Comparison of ENCODE assay signal across 8 mouse cellular contexts in the genomic region with DNA sequence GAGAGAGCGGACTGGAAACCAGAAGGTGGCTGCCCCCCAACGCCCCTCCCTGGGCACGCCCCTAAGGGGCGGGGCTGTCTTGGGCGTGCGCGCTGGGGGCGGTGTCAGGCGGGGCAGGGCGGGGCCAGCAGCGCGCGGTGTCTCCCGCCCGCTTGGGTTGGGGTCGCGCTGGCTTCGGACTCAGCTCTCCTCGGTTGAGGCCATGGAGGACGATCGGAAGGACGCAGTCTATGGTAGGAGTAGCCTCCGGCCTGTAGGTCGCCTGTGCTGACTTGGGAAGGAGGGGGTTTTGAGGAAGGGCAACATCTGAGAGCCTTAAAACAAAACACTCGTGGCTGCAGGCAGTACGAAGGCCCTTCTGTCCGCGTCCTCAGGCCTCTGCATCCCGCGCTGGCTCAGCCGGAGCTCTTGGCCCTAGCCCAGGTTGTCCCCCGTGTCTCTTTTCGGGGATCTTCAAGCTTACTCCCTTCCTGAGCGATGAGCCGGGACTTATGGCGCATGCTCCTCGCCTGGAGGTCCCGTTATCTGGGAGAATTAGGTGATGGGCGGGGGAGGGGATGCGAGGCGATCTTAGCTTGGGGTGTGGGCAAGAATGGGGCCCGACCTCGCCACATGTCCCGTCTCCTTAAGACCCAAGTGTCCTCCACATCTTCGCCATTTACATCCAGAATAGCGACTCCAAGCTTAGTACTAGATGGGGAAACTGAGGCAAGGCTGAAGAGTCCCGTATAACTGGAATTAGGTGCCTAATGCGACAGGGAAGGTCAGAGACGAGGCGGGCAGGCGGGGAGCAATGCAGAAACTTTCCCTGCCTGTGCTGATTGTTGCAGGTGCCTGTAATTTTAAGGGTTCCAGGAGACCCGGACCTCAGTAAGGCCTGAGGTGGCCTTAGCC. TPM values are rescaled to one million over a fixed set of nuclear protein-coding genes. Genes with fewer than 3 reads are reported as not detected.
A peak's percentile ranks its signal among the peaks of the same experiment; 100 is the strongest.
DNase-seq lines count a peak whose midpoint lies in the region; ATAC-seq and TF ChIP-seq lines count a peak whose summit lies in the region.

Gene Slc44a2 (plus strand): TSS at position 80 of the 894 bp plus-strand sequence.

- 1% methylated on average over 51 of the region's 52 CpGs for WGBS in forebrain, embryonic 13.5 days
- under 1% methylated on average over 52 of the region's 52 CpGs for WGBS in heart, postnatal 0 days
- WGBS in liver, embryonic 16.5 days (ENCODE audit: insufficient replicate concordance) = under 1% methylated on average over 52 of the region's 52 CpGs
- WGBS in neural tube, embryonic 12.5 days = under 1% methylated on average over 52 of the region's 52 CpGs
- WGBS in stomach, postnatal 0 days = 3% methylated on average over 47 of the region's 52 CpGs

- no peak for TF ChIP-seq EP300 in heart, postnatal 0 days (IDR thresholded peaks at IDR 0.05; ENCODE audit: low read depth)
- no peak for TF ChIP-seq EP300 in stomach, postnatal 0 days (optimal IDR thresholded peaks at IDR 0.05)

- peak; percentile 95 for ATAC-seq in forebrain, embryonic 13.5 days
- ATAC-seq in heart, postnatal 0 days (ENCODE audit: insufficient read depth, low read depth) = peak; percentile 95
- peak; percentile 91 for ATAC-seq in liver, embryonic 16.5 days (ENCODE audit: low read depth)
- peak; percentile 93 for ATAC-seq in neural tube, embryonic 12.5 days (ENCODE audit: low FRiP score, low read depth)
- peak; percentile 91 for ATAC-seq in stomach, postnatal 0 days (ENCODE audit: low FRiP score, low TSS enrichment)

- H3K27me3 ChIP-seq in E14TG2a.4 (ENCODE audit: insufficient read depth, low read length) = peaks cover 11% of the 10 kb centered on the region
- no peaks in the 10 kb centered on the region for H3K27me3 ChIP-seq in forebrain, embryonic 13.5 days
- no peaks in the 10 kb centered on the region for H3K27me3 ChIP-seq in heart, postnatal 0 days (ENCODE audit: control insufficient read depth, insufficient read depth, low read length)
- H3K27me3 ChIP-seq in liver, embryonic 16.5 days (ENCODE audit: control insufficient read depth, insufficient read depth, low read depth, low read length) = no peaks in the 10 kb centered on the region
- no peaks in the 10 kb centered on the region for H3K27me3 ChIP-seq in neural tube, embryonic 12.5 days (replicated peaks)
- H3K27me3 ChIP-seq in stomach, postnatal 0 days (ENCODE audit: control insufficient read depth, insufficient read depth, low read length) = no peaks in the 10 kb centered on the region

- 0 out of 2 replicates have a peak within 1 kb of the TSS, but pooled peaks have one; percentile 32 for H3K27ac ChIP-seq in forebrain, embryonic 13.5 days
- H3K27ac ChIP-seq in heart, postnatal 0 days (ENCODE audit: low read depth) = peak within 1 kb of the TSS; percentile 79
- H3K27ac ChIP-seq in liver, embryonic 16.5 days (ENCODE audit: low read length) = peak within 1 kb of the TSS; percentile 54
- no peak within 1 kb of the TSS for H3K27ac ChIP-seq in neural tube, embryonic 12.5 days
- H3K27ac ChIP-seq in stomach, postnatal 0 days (replicated peaks) = 0 out of 2 replicates have a peak within 1 kb of the TSS, but pooled peaks have one; percentile 40

- TF ChIP-seq CTCF in E14TG2a.4 (conservative IDR thresholded peaks at IDR 0.05; ENCODE audit: low read length) = no peak
- no peak for TF ChIP-seq CTCF in heart, postnatal 0 days (IDR thresholded peaks at IDR 0.05; ENCODE audit: low read depth)
- peak; percentile 14; the same call in 1 of the 2 replicates for TF ChIP-seq CTCF in stomach, postnatal 0 days (IDR thresholded peaks at IDR 0.05; ENCODE audit: low read depth)

- H3K36me3 ChIP-seq in E14TG2a.4 (ENCODE audit: insufficient read depth, low read length) = no peaks in the 10 kb centered on the region
- peaks cover 6% of the 10 kb centered on the region; the same call in 1 of the 2 replicates for H3K36me3 ChIP-seq in forebrain, embryonic 13.5 days (ENCODE audit: poor library complexity, severe bottlenecking)
- H3K36me3 ChIP-seq in heart, postnatal 0 days (replicated peaks; ENCODE audit: control insufficient read depth, insufficient read depth, low read length) = no peaks in the 10 kb centered on the region
- no peaks in the 10 kb centered on the region for H3K36me3 ChIP-seq in liver, embryonic 16.5 days (ENCODE audit: control insufficient read depth, insufficient read depth)
- peaks cover 3% of the 10 kb centered on the region; the same call in 1 of the 2 replicates for H3K36me3 ChIP-seq in neural tube, embryonic 12.5 days
- no peaks in the 10 kb centered on the region for H3K36me3 ChIP-seq in stomach, postnatal 0 days (ENCODE audit: control insufficient read depth, insufficient read depth, low read length)

- peak within 1 kb of the TSS; percentile 96 for H3K4me2 ChIP-seq in forebrain, embryonic 13.5 days
- H3K4me2 ChIP-seq in heart, postnatal 0 days (ENCODE audit: low read depth, low read length) = peak within 1 kb of the TSS; percentile 81
- H3K4me2 ChIP-seq in liver, embryonic 16.5 days (ENCODE audit: low read depth, low read length) = peak within 1 kb of the TSS; percentile 96
- peak within 1 kb of the TSS; percentile 92 for H3K4me2 ChIP-seq in neural tube, embryonic 12.5 days (replicated peaks)
- H3K4me2 ChIP-seq in stomach, postnatal 0 days (replicated peaks; ENCODE audit: low read depth) = peak within 1 kb of the TSS; percentile 84

- peak within 1 kb of the TSS; percentile 83 for H3K9ac ChIP-seq in forebrain, embryonic 13.5 days
- H3K9ac ChIP-seq in heart, postnatal 0 days (replicated peaks; ENCODE audit: low read depth, low read length) = peak within 1 kb of the TSS; percentile 71
- peak within 1 kb of the TSS; percentile 58 for H3K9ac ChIP-seq in liver, embryonic 16.5 days (ENCODE audit: low read depth, low read length)
- H3K9ac ChIP-seq in neural tube, embryonic 12.5 days = peak within 1 kb of the TSS; percentile 78
- peak within 1 kb of the TSS; percentile 74 for H3K9ac ChIP-seq in stomach, postnatal 0 days (ENCODE audit: low read length)

- peak within 1 kb of the TSS; percentile 85 for H3K4me3 ChIP-seq in E14TG2a.4 (replicated peaks; ENCODE audit: low read length)
- peak within 1 kb of the TSS; percentile 81 for H3K4me3 ChIP-seq in forebrain, embryonic 13.5 days
- peak within 1 kb of the TSS; percentile 85 for H3K4me3 ChIP-seq in heart, postnatal 0 days (ENCODE audit: low read depth, low read length)
- H3K4me3 ChIP-seq in liver, embryonic 16.5 days (ENCODE audit: low read depth, low read length) = peak within 1 kb of the TSS; percentile 65
- peak within 1 kb of the TSS; percentile 80 for H3K4me3 ChIP-seq in neural tube, embryonic 12.5 days
- H3K4me3 ChIP-seq in stomach, postnatal 0 days (ENCODE audit: low read depth, low read length) = peak within 1 kb of the TSS; percentile 67

- peak; percentile 77 for DNase-seq in c-Kit-positive CD71-positive TER-119-positive erythroid progenitor cells, embryonic 14.5 days (ENCODE audit: low spot score)
- DNase-seq in heart, postnatal 0 days (ENCODE audit: low spot score) = peak; percentile 72
- peak; percentile 89 to 93 for DNase-seq in kidney, postnatal 4 days
- peak; percentile 84 for DNase-seq in stomach, postnatal 0 days (ENCODE audit: low spot score)

- no peaks in the 10 kb centered on the region for H3K9me3 ChIP-seq in E14TG2a.4 (ENCODE audit: low read length)
- H3K9me3 ChIP-seq in forebrain, embryonic 13.5 days (replicated peaks) = no peaks in the 10 kb centered on the region
- no peaks in the 10 kb centered on the region for H3K9me3 ChIP-seq in heart, postnatal 0 days (replicated peaks; ENCODE audit: control insufficient read depth, low read length)
- no peaks in the 10 kb centered on the region for H3K9me3 ChIP-seq in liver, embryonic 16.5 days (replicated peaks; ENCODE audit: control insufficient read depth, low read length)
- no peaks in the 10 kb centered on the region for H3K9me3 ChIP-seq in neural tube, embryonic 12.5 days
- no peaks in the 10 kb centered on the region for H3K9me3 ChIP-seq in stomach, postnatal 0 days (ENCODE audit: control insufficient read depth, low read length)

- peaks cover 68% of the 10 kb centered on the region for H3K4me1 ChIP-seq in E14TG2a.4 (replicated peaks; ENCODE audit: low read depth, low read length)
- H3K4me1 ChIP-seq in forebrain, embryonic 13.5 days = peaks cover 20% of the 10 kb centered on the region
- H3K4me1 ChIP-seq in heart, postnatal 0 days (ENCODE audit: control insufficient read depth, insufficient read depth) = peaks cover 11% of the 10 kb centered on the region
- peaks cover 27% of the 10 kb centered on the region for H3K4me1 ChIP-seq in liver, embryonic 16.5 days (ENCODE audit: control insufficient read depth, low read depth, low read length)
- H3K4me1 ChIP-seq in neural tube, embryonic 12.5 days = peaks cover 24% of the 10 kb centered on the region
- no peaks in the 10 kb centered on the region for H3K4me1 ChIP-seq in stomach, postnatal 0 days (replicated peaks; ENCODE audit: control insufficient read depth, insufficient read depth)

RNA-seq across cellular contexts. Expression of gene Slc44a2, which starts in this region (rescaled TPM):
- polyA plus RNA-seq in forebrain, embryonic 13.5 days (2015; fragmentation: Nextera tagmentation; extraction: Ambion mirVana) = 63.6 and 68.3 TPM in 2 replicates
- 44.0 and 84.8 TPM in 2 replicates for total RNA-seq in heart, postnatal 0 days (2014; rRNA removed; ENCODE audit: low replicate concordance)
- 45.0 and 46.5 TPM in 2 replicates for polyA plus RNA-seq in heart, postnatal 0 days (2015; fragmentation: Nextera tagmentation; extraction: Ambion mirVana)
- polyA plus RNA-seq in liver, embryonic 16.5 days (2015; fragmentation: Nextera tagmentation; extraction: Ambion mirVana) = 16.9 TPM in 2 replicates
- polyA plus RNA-seq in neural tube, embryonic 12.5 days (2016; fragmentation: Nextera tagmentation; extraction: Ambion mirVana) = 78.4 and 85.2 TPM in 2 replicates
- 55.2 and 62.6 TPM in 2 replicates for polyA plus RNA-seq in stomach, postnatal 0 days (2015; fragmentation: Nextera tagmentation; extraction: Ambion mirVana)
